In the genomic region with DNA sequence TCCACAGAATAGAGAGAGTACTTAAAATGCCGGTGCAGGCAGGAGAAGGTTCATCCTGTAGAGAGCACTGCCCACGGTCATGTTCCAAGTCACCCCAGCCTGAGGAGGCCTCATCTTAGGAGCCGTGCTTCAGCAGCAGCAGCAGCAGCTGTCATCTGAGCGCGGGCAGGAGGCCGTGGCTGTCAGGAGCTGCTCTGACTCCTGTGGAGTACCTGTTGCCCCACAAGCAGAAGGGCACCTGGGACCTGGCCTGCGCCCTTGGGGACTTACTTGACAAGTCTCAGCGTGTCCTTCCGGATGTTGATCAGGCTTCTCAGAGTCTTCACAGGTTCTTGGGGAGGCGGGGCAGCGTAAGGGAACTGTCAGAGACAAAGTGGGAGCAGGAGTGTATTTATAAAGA, we compare ENCODE assay signal across 24 mouse cellular contexts. TPM values are rescaled to one million over a fixed set of nuclear protein-coding genes. Genes with fewer than 3 reads are reported as not detected.
DNase-seq lines count a peak whose midpoint lies in the region; ATAC-seq lines count a peak whose summit lies in the region.
"Had no signal": no experiment of that assay in that cellular context is flagged by ENCODE, and none has a peak within 500 bp of the region (broad histone marks: within the 10 kb centered on the region; RNA-seq: fewer than 3 reads in every experiment).

No protein-coding gene starts in this region.

- no peaks in the 10 kb centered on the region for H3K4me1 ChIP-seq in heart, embryonic 16.5 days (ENCODE audit: control insufficient read depth, insufficient read depth, low read length)
- H3K4me1 ChIP-seq in heart, embryonic 11.5 days (ENCODE audit: control insufficient read depth, insufficient read depth, low read length), result no peaks in the 10 kb centered on the region
- H3K4me1 ChIP-seq: heart, embryonic 13.5 days had no signal

- no peak overlapping the region for H3K4me2 ChIP-seq in heart, embryonic 16.5 days (ENCODE audit: low read depth, low read length)
- H3K4me2 ChIP-seq in heart, embryonic 11.5 days, result no peak overlapping the region
- H3K4me2 ChIP-seq: heart, embryonic 13.5 days; hindbrain, embryonic 14.5 days; kidney, embryonic 15.5 days; liver, embryonic 11.5 days; lung, embryonic 14.5 days; midbrain, embryonic 13.5 days had no signal

- no peak overlapping the region for H3K4me3 ChIP-seq in heart, embryonic 16.5 days (ENCODE audit: low read length)
- no peak overlapping the region for H3K4me3 ChIP-seq in heart, embryonic 11.5 days (ENCODE audit: low read depth, low read length)
- H3K4me3 ChIP-seq: gastrocnemius, adult 2 months; heart, embryonic 13.5 days; kidney, embryonic 15.5 days; midbrain, embryonic 13.5 days had no signal

- H3K9ac ChIP-seq in heart, embryonic 16.5 days (ENCODE audit: low read length), result 0 out of 2 replicates have a peak overlapping the region, but pooled peaks have one; percentile 11
- H3K9ac ChIP-seq in heart, embryonic 11.5 days (ENCODE audit: low read depth, low read length), result no peak overlapping the region
- H3K9ac ChIP-seq: heart, embryonic 13.5 days; hindbrain, embryonic 14.5 days; kidney, embryonic 15.5 days; lung, embryonic 14.5 days had no signal

- no peak for ATAC-seq in heart, embryonic 16.5 days (replicated peaks; ENCODE audit: extremely low read depth, insufficient read depth, low FRiP score)
- ATAC-seq in heart, embryonic 11.5 days (replicated peaks; ENCODE audit: insufficient number of reproducible peaks, low FRiP score, low TSS enrichment), result no peak
- ATAC-seq in megakaryocyte progenitor cell, adult 5-6 weeks (replicated peaks; ENCODE audit: poor library complexity), result no peak
- ATAC-seq: intestine, postnatal 0 days; midbrain, embryonic 13.5 days had no signal

- H3K27ac ChIP-seq in heart, embryonic 16.5 days (ENCODE audit: low read length), result peak overlapping the region; percentile 70
- H3K27ac ChIP-seq in heart, embryonic 11.5 days (ENCODE audit: low read depth, low read length), result no peak overlapping the region
- H3K27ac ChIP-seq: gastrocnemius, adult 2 months; heart, embryonic 13.5 days; hindbrain, embryonic 14.5 days; kidney, embryonic 15.5 days; midbrain, embryonic 13.5 days had no signal

- H3K36me3 ChIP-seq in heart, embryonic 16.5 days (ENCODE audit: control insufficient read depth, insufficient read depth), result peaks cover 2% of the 10 kb centered on the region; the same call in 1 of the 2 replicates
- H3K36me3 ChIP-seq in heart, embryonic 11.5 days (ENCODE audit: control insufficient read depth, insufficient read depth, low read length), result no peaks in the 10 kb centered on the region

- H3K9me3 ChIP-seq in heart, embryonic 16.5 days (replicated peaks; ENCODE audit: control insufficient read depth, low read length), result no peaks in the 10 kb centered on the region
- H3K9me3 ChIP-seq in heart, embryonic 11.5 days (replicated peaks; ENCODE audit: control insufficient read depth, low read length), result no peaks in the 10 kb centered on the region
- H3K9me3 ChIP-seq: heart, embryonic 13.5 days; kidney, embryonic 15.5 days; midbrain, embryonic 13.5 days had no signal

- WGBS in heart, embryonic 16.5 days, result 51% methylated on average over 11 of the region's 11 CpGs
- 46% methylated on average over 11 of the region's 11 CpGs for WGBS in heart, embryonic 11.5 days (ENCODE audit: insufficient replicate concordance)

- no peaks in the 10 kb centered on the region for H3K27me3 ChIP-seq in heart, embryonic 16.5 days (ENCODE audit: control insufficient read depth, insufficient read depth, low read length)
- H3K27me3 ChIP-seq in heart, embryonic 11.5 days (ENCODE audit: control insufficient read depth, insufficient read depth, low read length), result no peaks in the 10 kb centered on the region
- H3K27me3 ChIP-seq: heart, embryonic 13.5 days; kidney, embryonic 15.5 days; midbrain, embryonic 13.5 days had no signal

- DNase-seq in urinary bladder, postnatal 25 days (ENCODE audit: low spot score), result peak; percentile 16
- no peak for DNase-seq in urinary bladder, postnatal 4 days (ENCODE audit: low spot score in 2 of 2)
- DNase-seq in thymus, postnatal 0 days (ENCODE audit: low spot score), result peak; percentile 58
- no peak for DNase-seq in left cerebral cortex, adult 11 months (ENCODE audit: low spot score)
- no peak for DNase-seq in lung, postnatal 10 days
- DNase-seq: adrenal gland, adult 2 months; cerebellum, postnatal 10 days; gastrocnemius, adult 2 months; heart, postnatal 36 days; kidney, postnatal 4 days; layer of hippocampus, adult 9-11 months; lung, embryonic 14.5 days; right cerebral cortex, postnatal 14 days; spleen, adult 18-20 months had no signal

RNA-seq across cellular contexts. Expression of gene Foxj1, which starts 26.8 kb away (rescaled TPM):
- polyA plus RNA-seq in heart, embryonic 16.5 days (2015; fragmentation: Nextera tagmentation; extraction: Ambion mirVana), result 2.0 and 4.3 TPM in 2 replicates
- 0.07 TPM in 1 of 2 replicates, not detected in the other for polyA plus RNA-seq in heart, embryonic 11.5 days (2014; fragmentation: Nextera tagmentation; extraction: Ambion mirVana)
- 1.3 and 1.5 TPM in 2 replicates for polyA plus RNA-seq in thymus, postnatal 0 days (2015; fragmentation: Nextera tagmentation; extraction: Ambion mirVana)
- not detected in 2 replicates for total RNA-seq in megakaryocyte progenitor cell, adult 5-6 weeks (2015)
- total RNA-seq in megakaryocyte progenitor cell, adult 5-6 weeks (2017), result not detected in 2 replicates
- total RNA-seq: granulocyte monocyte progenitor cell, adult 5-6 weeks; heart, postnatal 36 days had no signal

RNA-seq across cellular contexts. Expression of gene Rnf157, which starts 50.8 kb away (rescaled TPM):
- 7.8 and 11.6 TPM in 2 replicates for polyA plus RNA-seq in heart, embryonic 16.5 days (2015; fragmentation: Nextera tagmentation; extraction: Ambion mirVana)
- polyA plus RNA-seq in heart, embryonic 11.5 days (2014; fragmentation: Nextera tagmentation; extraction: Ambion mirVana), result 8.6 and 9.2 TPM in 2 replicates
- polyA plus RNA-seq in thymus, postnatal 0 days (2015; fragmentation: Nextera tagmentation; extraction: Ambion mirVana), result 52.3 and 56.7 TPM in 2 replicates
- 7.1 and 7.6 TPM in 2 replicates for total RNA-seq in megakaryocyte progenitor cell, adult 5-6 weeks (2015)
- 5.5 and 7.6 TPM in 2 replicates for total RNA-seq in megakaryocyte progenitor cell, adult 5-6 weeks (2017)

RNA-seq across cellular contexts. Expression of gene Exoc7, which starts 55.0 kb away (rescaled TPM):
- 50.2 and 54.6 TPM in 2 replicates for polyA plus RNA-seq in heart, embryonic 16.5 days (2015; fragmentation: Nextera tagmentation; extraction: Ambion mirVana)
- polyA plus RNA-seq in heart, embryonic 11.5 days (2014; fragmentation: Nextera tagmentation; extraction: Ambion mirVana), result 42.5 and 46.6 TPM in 2 replicates
- 73.0 and 74.5 TPM in 2 replicates for polyA plus RNA-seq in thymus, postnatal 0 days (2015; fragmentation: Nextera tagmentation; extraction: Ambion mirVana)
- 29.1 and 44.3 TPM in 2 replicates for total RNA-seq in megakaryocyte progenitor cell, adult 5-6 weeks (2015)
- total RNA-seq in megakaryocyte progenitor cell, adult 5-6 weeks (2017), result 21.7 and 22.1 TPM in 2 replicates

Comparison
In these comparisons a context has a peak if more than half of its experiments do, and no peak if none do; other contexts are left out.
1. DNase-seq: peak in urinary bladder, postnatal 25 days (single experiment) and thymus, postnatal 0 days (single experiment); none in urinary bladder, postnatal 4 days (0 of 2), left cerebral cortex, adult 11 months (single experiment) and lung, postnatal 10 days (single experiment).